Comparison of ENCODE assay signal across 45 mouse cellular contexts in genomic region chr3:87385105-87385504, GRCm38 (mm10). TPM values are rescaled to one million over a fixed set of nuclear protein-coding genes. Genes with fewer than 3 reads are reported as not detected.
"Had no signal": no experiment of that assay in that cellular context is flagged by ENCODE, and none has a peak within 500 bp of the region (broad histone marks: within the 10 kb centered on the region; RNA-seq: fewer than 3 reads in every experiment).

No protein-coding gene starts in this region.

- H3K27ac ChIP-seq: limb, embryonic 10.5 days; limb, embryonic 12.5 days; limb, embryonic 13.5 days; limb, embryonic 15.5 days; liver, embryonic 13.5 days; liver, embryonic 14.5 days; liver, embryonic 15.5 days; lung, embryonic 15.5 days; macrophage; midbrain, embryonic 10.5 days; midbrain, embryonic 12.5 days; midbrain, embryonic 13.5 days; midbrain, embryonic 15.5 days; neural tube, embryonic 12.5 days; neural tube, embryonic 13.5 days had no signal

- H3K4me1 ChIP-seq: limb, embryonic 10.5 days; limb, embryonic 12.5 days; limb, embryonic 13.5 days; limb, embryonic 15.5 days; liver, embryonic 13.5 days; liver, embryonic 15.5 days; lung, embryonic 15.5 days; megakaryocyte, embryonic 14.5 days; midbrain, embryonic 10.5 days; midbrain, embryonic 12.5 days; midbrain, embryonic 13.5 days; midbrain, embryonic 15.5 days; neural tube, embryonic 12.5 days; neural tube, embryonic 13.5 days had no signal

- H3K36me3 ChIP-seq: limb, embryonic 10.5 days; limb, embryonic 12.5 days; limb, embryonic 13.5 days; limb, embryonic 15.5 days; liver, embryonic 13.5 days; liver, embryonic 15.5 days; lung, embryonic 15.5 days; midbrain, embryonic 10.5 days; midbrain, embryonic 12.5 days; midbrain, embryonic 13.5 days; midbrain, embryonic 15.5 days; neural tube, embryonic 12.5 days; neural tube, embryonic 13.5 days had no signal

- H3K9ac ChIP-seq: limb, embryonic 12.5 days; limb, embryonic 13.5 days; limb, embryonic 15.5 days; liver, embryonic 13.5 days; liver, embryonic 14.5 days; liver, embryonic 15.5 days; lung, embryonic 14.5 days; lung, embryonic 15.5 days; midbrain, embryonic 12.5 days; midbrain, embryonic 13.5 days; midbrain, embryonic 15.5 days; neural tube, embryonic 12.5 days; neural tube, embryonic 13.5 days had no signal

- H3K4me3 ChIP-seq: limb, embryonic 10.5 days; limb, embryonic 12.5 days; limb, embryonic 13.5 days; limb, embryonic 15.5 days; liver, embryonic 13.5 days; liver, embryonic 15.5 days; lung, embryonic 15.5 days; megakaryocyte, embryonic 14.5 days; midbrain, embryonic 10.5 days; midbrain, embryonic 12.5 days; midbrain, embryonic 13.5 days; midbrain, embryonic 15.5 days; myocyte; neural tube, embryonic 12.5 days; neural tube, embryonic 13.5 days had no signal

- H3K4me2 ChIP-seq: limb, embryonic 12.5 days; limb, embryonic 13.5 days; limb, embryonic 15.5 days; liver, embryonic 11.5 days; liver, embryonic 13.5 days; liver, embryonic 15.5 days; lung, embryonic 14.5 days; lung, embryonic 15.5 days; midbrain, embryonic 11.5 days; midbrain, embryonic 12.5 days; midbrain, embryonic 13.5 days; midbrain, embryonic 15.5 days; neural tube, embryonic 12.5 days; neural tube, embryonic 13.5 days had no signal

- H3K9me3 ChIP-seq: limb, embryonic 10.5 days; limb, embryonic 12.5 days; limb, embryonic 13.5 days; limb, embryonic 15.5 days; liver, embryonic 13.5 days; liver, embryonic 15.5 days; lung, embryonic 15.5 days; megakaryocyte, embryonic 14.5 days; midbrain, embryonic 10.5 days; midbrain, embryonic 12.5 days; midbrain, embryonic 13.5 days; midbrain, embryonic 15.5 days; neural tube, embryonic 12.5 days; neural tube, embryonic 13.5 days had no signal

- H3K27me3 ChIP-seq: limb, embryonic 12.5 days; limb, embryonic 15.5 days; liver, embryonic 13.5 days; liver, embryonic 15.5 days; lung, embryonic 15.5 days; midbrain, embryonic 12.5 days; midbrain, embryonic 13.5 days; midbrain, embryonic 15.5 days; neural tube, embryonic 12.5 days; neural tube, embryonic 13.5 days had no signal

- ATAC-seq: lung, postnatal 0 days; midbrain, embryonic 13.5 days; midbrain, embryonic 15.5 days; midbrain, embryonic 16.5 days had no signal

- DNase-seq: left cerebral cortex, postnatal 4 days; liver; liver, embryonic 13.5 days; lung, adult 18-20 months; lung, adult 2 months; lung, embryonic 14.5 days; lung, postnatal 10 days; lung, postnatal 14 days; lung, postnatal 36 days; lung, postnatal 4 days; midbrain, embryonic 14.5 days had no signal

RNA-seq across cellular contexts. Expression of gene Fcrl1, which starts 8.9 kb away (rescaled TPM):
- total RNA-seq: left cerebral cortex, postnatal 4 days; midbrain, postnatal 0 days had no signal
- polyA plus RNA-seq: limb, embryonic 10.5 days; limb, embryonic 12.5 days; lung, embryonic 14.5 days; lung, embryonic 15.5 days; midbrain, embryonic 10.5 days; midbrain, embryonic 11.5 days; midbrain, embryonic 15.5 days; myocyte; neural tube, embryonic 11.5 days; neural tube, embryonic 13.5 days had no signal

RNA-seq across cellular contexts. Expression of gene Cd5l, which starts 27.4 kb away (rescaled TPM):
- total RNA-seq: left cerebral cortex, postnatal 10 days; left cerebral cortex, postnatal 14 days; left cerebral cortex, postnatal 25 days; left cerebral cortex, postnatal 36 days; left cerebral cortex, postnatal 4 days; megakaryocyte-erythroid progenitor cell, adult 5-6 weeks; midbrain, postnatal 0 days; monocyte, adult 5-6 weeks had no signal
- polyA plus RNA-seq: limb, embryonic 10.5 days; limb, embryonic 12.5 days; midbrain, embryonic 10.5 days; midbrain, embryonic 13.5 days; midbrain, embryonic 14.5 days; midbrain, postnatal 0 days; myocyte; neural tube, embryonic 11.5 days; neural tube, embryonic 13.5 days had no signal

RNA-seq across cellular contexts. Expression of gene Fcrl5, which starts 50.5 kb away (rescaled TPM):
- total RNA-seq: left cerebral cortex, postnatal 25 days; left cerebral cortex, postnatal 4 days; liver, adult 2 months; megakaryocyte, adult 5-6 weeks; megakaryocyte-erythroid progenitor cell, adult 5-6 weeks; midbrain, postnatal 0 days had no signal
- polyA plus RNA-seq: limb, embryonic 10.5 days; limb, embryonic 11.5 days; limb, embryonic 12.5 days; limb, embryonic 13.5 days; limb, embryonic 14.5 days; limb, embryonic 15.5 days; liver, embryonic 11.5 days; liver, embryonic 13.5 days; liver, embryonic 14.5 days; liver, embryonic 15.5 days; liver, embryonic 16.5 days; lung, embryonic 14.5 days; lung, embryonic 15.5 days; lung, embryonic 16.5 days; lung, postnatal 0 days; midbrain, embryonic 10.5 days; midbrain, embryonic 11.5 days; midbrain, embryonic 12.5 days; midbrain, embryonic 13.5 days; midbrain, embryonic 14.5 days; midbrain, embryonic 15.5 days; midbrain, embryonic 16.5 days; midbrain, postnatal 0 days; myocyte; neural tube, embryonic 11.5 days; neural tube, embryonic 12.5 days; neural tube, embryonic 13.5 days had no signal
